Mouse (Mus musculus): ENCODE measurements around the gene Rps8.
"Not testable (repeated sequence)": the region's sequence is repeated elsewhere in the genome, so short reads cannot be mapped to it uniquely, and the experiment has no call there.

Rps8 gene

GRCm38 (mm10) chr4:117155792-117156355 lies at the start of gene Rps8:
Rps8 (minus strand) TSS chr4:117156243.
- peak; percentile 95 for DNase-seq

- DNase-seq = no peak
These were observed 46.9 kb upstream of the Rps8 start for GRCm38 (mm10) chr4:117202992-117203354.

- peak; percentile 89 for DNase-seq
These were observed 46.3 kb upstream of the Rps8 start for GRCm38 (mm10) chr4:117202046-117202991.

- DNase-seq = no peak
These were observed 35.8 kb upstream of the Rps8 start for GRCm38 (mm10) chr4:117191804-117192203.

- no peak for DNase-seq
These were observed 34.6 kb upstream of the Rps8 start for GRCm38 (mm10) chr4:117190660-117191059.

GRCm38 (mm10) chr4:117189856-117190543 lies 34.0 kb upstream of the Rps8 start:
- peak; percentile 94 for DNase-seq

GRCm38 (mm10) chr4:117189382-117189855 lies 33.4 kb upstream of the Rps8 start:
- DNase-seq = peak; percentile 92

- DNase-seq = no peak
These were observed 32.9 kb upstream of the Rps8 start for GRCm38 (mm10) chr4:117188969-117189368.

- not testable (repeated sequence) for DNase-seq
These were observed 26.7 kb upstream of the Rps8 start for GRCm38 (mm10) chr4:117182759-117183096.

- peak; percentile 94 for DNase-seq
These were observed 26.1 kb upstream of the Rps8 start, which contains the start of gene Kif2c for GRCm38 (mm10) chr4:117181863-117182758. Kif2c (minus strand) TSS chr4:117182639.

GRCm38 (mm10) chr4:117169936-117170335 lies 13.9 kb upstream of the Rps8 start:
- no peak for DNase-seq

GRCm38 (mm10) chr4:117161183-117161582 lies 5.1 kb upstream of the Rps8 start:
- DNase-seq = no peak

GRCm38 (mm10) chr4:117159666-117160065 lies 3.6 kb upstream of the Rps8 start:
- DNase-seq = no peak

- DNase-seq = no peak
These were observed 329 bp upstream of the Rps8 start for GRCm38 (mm10) chr4:117156372-117156771.

- no peak for DNase-seq
These were observed 837 bp downstream of the Rps8 start for GRCm38 (mm10) chr4:117155020-117155791.

- no peak for DNase-seq
These were observed 3.3 kb downstream of the Rps8 start for GRCm38 (mm10) chr4:117152714-117153113.

GRCm38 (mm10) chr4:117151416-117151815 lies 4.6 kb downstream of the Rps8 start:
- no peak for DNase-seq

GRCm38 (mm10) chr4:117150212-117150733 lies 5.8 kb downstream of the Rps8 start:
- no peak for DNase-seq

GRCm38 (mm10) chr4:117149291-117150211 lies 6.5 kb downstream of the Rps8 start:
- no peak for DNase-seq

- no peak for DNase-seq
These were observed 7.2 kb downstream of the Rps8 start for GRCm38 (mm10) chr4:117148815-117149214.
